Mouse (Mus musculus) thymus, adult 2 months (tissue): ENCODE measurements at regions not wholly inside any gene's neighbourhood (a gene's known extent, or its start where the extent isn't known, plus 50 kb on each side); places are given as distances from the start of the nearest gene placed in this dataset.

Source experiments
- CTCF ChIP-seq: fragments of 200-500 bp; IDR thresholded peaks from 2 replicates; pipeline ENCODE4 v1.5.1; 2012; ENCODE audit warnings: mild to moderate bottlenecking, control low read depth, low read length, moderate library complexity, borderline replicate concordance; ENCODE audit not compliant: control insufficient read depth, poor library complexity, insufficient read depth; ENCODE audit errors: extremely low read depth
- POLR2A ChIP-seq: fragments of 200-500 bp; IDR thresholded peaks from 2 replicates; pipeline ENCODE4 v1.6.1; 2012; ENCODE audit warnings: mild to moderate bottlenecking, low read length, control low read depth, moderate library complexity; ENCODE audit not compliant: control insufficient read depth, poor library complexity, insufficient read depth; ENCODE audit errors: extremely low read depth

GRCm38 (mm10) chr1:61373661-61374491 is 264.7 kb upstream of the Pard3b start:
- TF ChIP-seq POLR2A = no peak
- TF ChIP-seq CTCF = no peak
